Mouse (Mus musculus): ENCODE data around the gene Coro2a. TPM values are rescaled to one million over a fixed set of nuclear protein-coding genes. Genes with fewer than 3 reads are reported as not detected.

The Coro2a gene
- polyA plus RNA-seq, 1 experiment = 4.2 TPM

- no peaks in the 10 kb centered on the region for H3K4me1 ChIP-seq (ENCODE audit: control insufficient read depth, insufficient read depth, low read length)
- no peaks in the 10 kb centered on the region for H3K27me3 ChIP-seq (replicated peaks; ENCODE audit: control insufficient read depth, insufficient read depth, low read length)
- no peak overlapping the region for H3K27ac ChIP-seq (ENCODE audit: insufficient read depth, low read depth, low read length)
- WGBS = 20% methylated on average over 29 of the region's 29 CpGs
- TF ChIP-seq POLR2A (IDR thresholded peaks at IDR 0.05; ENCODE audit: low read depth, low read length) (no peak), CTCF (conservative IDR thresholded peaks at IDR 0.05; ENCODE audit: insufficient read depth, insufficient read length, low read depth, low read length) (no peak)
- H3K4me3 ChIP-seq (ENCODE audit: insufficient read depth, low read depth, low read length) = peak overlapping the region; percentile 81
- H3K36me3 ChIP-seq (ENCODE audit: control insufficient read depth, insufficient read depth, low read length) = no peaks in the 10 kb centered on the region
- DNase-seq = peak; percentile 12
Measured at GRCm38 (mm10) chr4:46533934-46534720, 67.9 kb downstream of the Coro2a start.

GRCm38 (mm10) chr4:46532926-46533325 lies 69.1 kb downstream of the Coro2a start:
- H3K4me1 ChIP-seq (ENCODE audit: control insufficient read depth, insufficient read depth, low read length) = no peaks in the 10 kb centered on the region
- no peaks in the 10 kb centered on the region for H3K36me3 ChIP-seq (ENCODE audit: control insufficient read depth, insufficient read depth, low read length)
- 92% methylated on average over 7 of the region's 7 CpGs for WGBS
- TF ChIP-seq POLR2A (IDR thresholded peaks at IDR 0.05; ENCODE audit: low read depth, low read length) = no peak
- no peak for TF ChIP-seq CTCF (conservative IDR thresholded peaks at IDR 0.05; ENCODE audit: insufficient read depth, insufficient read length, low read depth, low read length)
- no peak overlapping the region for H3K27ac ChIP-seq (ENCODE audit: insufficient read depth, low read depth, low read length)
- no peaks in the 10 kb centered on the region for H3K27me3 ChIP-seq (replicated peaks; ENCODE audit: control insufficient read depth, insufficient read depth, low read length)
- H3K4me3 ChIP-seq (ENCODE audit: insufficient read depth, low read depth, low read length) = no peak overlapping the region
- DNase-seq = no peak

- TF ChIP-seq CTCF (conservative IDR thresholded peaks at IDR 0.05; ENCODE audit: insufficient read depth, insufficient read length, low read depth, low read length) = no peak
- TF ChIP-seq POLR2A (IDR thresholded peaks at IDR 0.05; ENCODE audit: low read depth, low read length) = no peak
- H3K4me1 ChIP-seq (ENCODE audit: control insufficient read depth, insufficient read depth, low read length) = no peaks in the 10 kb centered on the region; the same call in 1 of the 2 replicates
- DNase-seq = no peak
- H3K27ac ChIP-seq (ENCODE audit: insufficient read depth, low read depth, low read length) = no peak overlapping the region
- H3K27me3 ChIP-seq (replicated peaks; ENCODE audit: control insufficient read depth, insufficient read depth, low read length) = no peaks in the 10 kb centered on the region
- 83% methylated on average over 2 of the region's 2 CpGs for WGBS
- H3K4me3 ChIP-seq (ENCODE audit: insufficient read depth, low read depth, low read length) = no peak overlapping the region
- no peaks in the 10 kb centered on the region for H3K36me3 ChIP-seq (ENCODE audit: control insufficient read depth, insufficient read depth, low read length)
Measured at GRCm38 (mm10) chr4:46532511-46532910, 69.5 kb downstream of the Coro2a start.

- TF ChIP-seq CTCF (conservative IDR thresholded peaks at IDR 0.05; ENCODE audit: insufficient read depth, insufficient read length, low read depth, low read length) (no peak), POLR2A (IDR thresholded peaks at IDR 0.05; ENCODE audit: low read depth, low read length) (no peak)
- no peak for DNase-seq
- WGBS = 66% methylated on average over 7 of the region's 7 CpGs
- Histone ChIP-seq H3K4me1 (ENCODE audit: control insufficient read depth, insufficient read depth, low read length) (no peaks in the 10 kb centered on the region; the same call in 1 of the 2 replicates), H3K4me3 (ENCODE audit: insufficient read depth, low read depth, low read length) (no peak overlapping the region), H3K36me3 (ENCODE audit: control insufficient read depth, insufficient read depth, low read length) (no peaks in the 10 kb centered on the region), H3K27ac (ENCODE audit: insufficient read depth, low read depth, low read length) (no peak overlapping the region), H3K27me3 (replicated peaks; ENCODE audit: control insufficient read depth, insufficient read depth, low read length) (no peaks in the 10 kb centered on the region)
Measured at GRCm38 (mm10) chr4:46529722-46530121, 72.3 kb downstream of the Coro2a start.

GRCm38 (mm10) chr4:46527558-46527926 lies 74.5 kb downstream of the Coro2a start:
- Histone ChIP-seq H3K27ac (ENCODE audit: insufficient read depth, low read depth, low read length) (no peak overlapping the region), H3K4me1 (ENCODE audit: control insufficient read depth, insufficient read depth, low read length) (no peaks in the 10 kb centered on the region; the same call in 1 of the 2 replicates), H3K27me3 (replicated peaks; ENCODE audit: control insufficient read depth, insufficient read depth, low read length) (no peaks in the 10 kb centered on the region), H3K4me3 (ENCODE audit: insufficient read depth, low read depth, low read length) (peak overlapping the region; percentile 47), H3K36me3 (ENCODE audit: control insufficient read depth, insufficient read depth, low read length) (no peaks in the 10 kb centered on the region)
- no peak for TF ChIP-seq CTCF (conservative IDR thresholded peaks at IDR 0.05; ENCODE audit: insufficient read depth, insufficient read length, low read depth, low read length)
- WGBS = 7% methylated on average over 7 of the region's 7 CpGs
- DNase-seq = peak; percentile 33

GRCm38 (mm10) chr4:46526798-46527557 lies 75.0 kb downstream of the Coro2a start:
- 40% methylated on average over 17 of the region's 17 CpGs for WGBS
- DNase-seq = no peak
- H3K36me3 ChIP-seq (ENCODE audit: control insufficient read depth, insufficient read depth, low read length) = no peaks in the 10 kb centered on the region
- no peak overlapping the region for H3K27ac ChIP-seq (ENCODE audit: insufficient read depth, low read depth, low read length)
- H3K4me3 ChIP-seq (ENCODE audit: insufficient read depth, low read depth, low read length) = peak overlapping the region; percentile 47
- H3K27me3 ChIP-seq (replicated peaks; ENCODE audit: control insufficient read depth, insufficient read depth, low read length) = no peaks in the 10 kb centered on the region
- H3K4me1 ChIP-seq (ENCODE audit: control insufficient read depth, insufficient read depth, low read length) = no peaks in the 10 kb centered on the region; the same call in 1 of the 2 replicates
- TF ChIP-seq CTCF (conservative IDR thresholded peaks at IDR 0.05; ENCODE audit: insufficient read depth, insufficient read length, low read depth, low read length) (peak; percentile 46), POLR2A (IDR thresholded peaks at IDR 0.05; ENCODE audit: low read depth, low read length) (no peak)

- Histone ChIP-seq H3K27ac (ENCODE audit: insufficient read depth, low read depth, low read length) (no peak overlapping the region), H3K36me3 (ENCODE audit: control insufficient read depth, insufficient read depth, low read length) (no peaks in the 10 kb centered on the region), H3K27me3 (replicated peaks; ENCODE audit: control insufficient read depth, insufficient read depth, low read length) (no peaks in the 10 kb centered on the region), H3K4me3 (ENCODE audit: insufficient read depth, low read depth, low read length) (no peak overlapping the region), H3K4me1 (ENCODE audit: control insufficient read depth, insufficient read depth, low read length) (no peaks in the 10 kb centered on the region; the same call in 1 of the 2 replicates)
- DNase-seq = no peak
- TF ChIP-seq CTCF (conservative IDR thresholded peaks at IDR 0.05; ENCODE audit: insufficient read depth, insufficient read length, low read depth, low read length) (no peak), POLR2A (IDR thresholded peaks at IDR 0.05; ENCODE audit: low read depth, low read length) (no peak)
- 88% methylated on average over 3 of the region's 3 CpGs for WGBS
Measured at GRCm38 (mm10) chr4:46526226-46526625, 75.8 kb downstream of the Coro2a start.
